Mouse (Mus musculus) retina, postnatal 1 day (tissue): Measurements from ENCODE around the gene Enpp3.
"Not testable (repeated sequence)": the region's sequence is repeated elsewhere in the genome, so short reads cannot be mapped to it uniquely, and the experiment has no call there.

Experiments used
- DNase-seq: peaks from one replicate; pipeline ENCODE4 v3.0.0-alpha.2; 2012

The Enpp3 gene

GRCm38 (mm10) chr10:24821990-24822676 is 20.5 kb downstream of the Enpp3 start:
- no peak for DNase-seq

- DNase-seq, result no peak
Observed at GRCm38 (mm10) chr10:24819526-24819925, 23.1 kb downstream of the Enpp3 start.

GRCm38 (mm10) chr10:24810639-24811038 is 32.0 kb downstream of the Enpp3 start:
- no peak for DNase-seq

DNA sequence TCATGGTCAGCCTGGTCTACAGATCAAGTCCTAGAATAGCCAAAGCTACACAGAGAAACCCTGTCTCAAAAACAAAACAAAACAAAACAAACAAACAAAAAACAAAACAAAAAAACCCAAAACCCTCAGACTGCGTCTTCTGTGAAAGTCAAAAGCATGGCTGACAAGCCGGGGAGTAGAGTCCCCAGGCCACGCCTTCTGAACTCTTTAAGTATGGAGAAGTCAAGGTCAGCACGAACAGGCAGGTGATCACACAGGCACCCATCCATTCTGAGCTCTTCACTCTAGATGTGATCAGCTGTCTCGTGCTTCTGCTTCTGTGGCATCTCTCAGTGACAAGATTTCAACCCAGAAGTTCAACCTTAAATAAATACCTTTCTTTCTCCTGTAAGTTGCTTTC is 35.9 kb downstream of the Enpp3 start:
- no peak for DNase-seq

- no peak for DNase-seq
Observed at GRCm38 (mm10) chr10:24805876-24806275, 36.7 kb downstream of the Enpp3 start.

DNA sequence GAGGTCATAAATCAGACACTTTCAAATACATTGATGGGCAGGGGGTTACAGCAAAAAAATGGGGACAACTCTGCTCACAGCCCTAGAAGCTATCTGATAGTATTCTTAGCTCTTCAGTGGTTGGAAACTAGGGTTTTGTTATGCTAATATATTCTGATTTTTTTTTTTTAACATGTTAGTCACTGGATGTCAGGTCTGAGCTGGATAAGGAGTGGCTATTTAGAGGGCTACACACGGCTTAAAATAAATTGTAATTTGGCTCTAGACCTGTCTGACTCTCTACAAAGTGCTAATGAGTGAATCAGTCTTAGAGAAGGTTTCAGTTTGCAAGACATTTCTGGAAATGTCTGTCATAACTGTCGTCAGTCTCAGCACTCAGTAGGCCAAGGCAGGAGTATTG is 37.5 kb downstream of the Enpp3 start:
- DNase-seq, result no peak

GRCm38 (mm10) chr10:24802742-24803244 is 39.8 kb downstream of the Enpp3 start:
- not testable (repeated sequence) for DNase-seq

GRCm38 (mm10) chr10:24801796-24802195 is 40.8 kb downstream of the Enpp3 start:
- no peak for DNase-seq

DNA sequence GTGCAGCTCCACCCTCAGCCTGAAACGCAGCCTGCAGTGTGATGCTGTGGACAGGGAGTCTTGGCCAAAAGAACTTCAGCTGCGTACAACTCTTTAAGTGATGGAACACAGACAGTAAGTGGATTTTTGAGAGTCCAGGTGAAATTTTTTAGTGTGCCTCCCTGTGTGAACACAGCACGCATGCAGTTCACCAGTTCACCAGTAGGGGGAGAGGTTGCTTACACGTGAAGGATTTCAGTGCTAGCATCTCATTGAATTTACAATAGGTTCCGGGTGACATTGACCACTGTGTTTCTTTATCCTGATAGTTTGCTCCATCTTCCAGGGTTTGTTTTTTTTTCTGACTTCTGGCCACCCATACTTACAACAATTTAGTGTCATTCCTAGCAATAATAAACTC is 45.4 kb downstream of the Enpp3 start:
- DNase-seq, result peak; percentile 68

DNA sequence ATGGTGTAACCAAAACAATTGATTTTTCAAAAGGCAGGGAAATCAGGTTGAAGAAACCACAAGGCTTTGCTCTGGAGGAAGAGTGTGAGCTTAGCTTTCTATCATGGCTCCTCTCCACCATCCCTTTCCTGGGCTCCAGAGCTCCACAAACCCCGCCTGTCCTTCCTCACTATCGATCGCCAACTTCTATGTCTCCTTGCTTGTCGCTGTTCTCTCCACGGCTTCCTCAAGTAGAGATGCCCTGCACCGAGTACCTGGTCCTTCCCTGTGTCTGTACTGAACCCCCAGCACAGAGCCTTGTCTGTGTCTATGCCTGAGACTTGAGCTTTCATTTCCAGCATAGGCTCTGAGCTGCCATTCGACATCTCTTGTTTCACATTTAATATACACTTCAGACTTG is 49.9 kb downstream of the Enpp3 start:
- no peak for DNase-seq

GRCm38 (mm10) chr10:24789747-24790545 is 52.7 kb downstream of the Enpp3 start:
- DNase-seq, result peak; percentile 40

DNA sequence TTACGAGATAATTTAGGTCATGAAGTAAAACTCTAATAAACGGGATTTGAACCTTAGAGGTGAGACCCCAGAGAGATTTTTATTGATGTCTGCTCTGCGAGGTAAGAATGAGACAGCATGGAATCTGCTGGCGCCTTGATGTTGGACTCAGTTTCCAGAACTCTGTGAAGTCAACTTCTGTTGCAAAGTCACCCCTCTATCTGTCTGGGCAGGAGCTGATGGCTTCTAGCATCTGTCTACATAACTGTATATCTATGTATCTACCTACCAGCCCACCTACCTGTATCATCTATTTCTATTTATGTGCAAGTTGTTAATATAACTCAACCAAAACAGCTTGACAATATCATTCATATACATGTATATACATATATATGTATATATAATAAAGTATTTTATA is 57.3 kb downstream of the Enpp3 start:
- no peak for DNase-seq

DNA sequence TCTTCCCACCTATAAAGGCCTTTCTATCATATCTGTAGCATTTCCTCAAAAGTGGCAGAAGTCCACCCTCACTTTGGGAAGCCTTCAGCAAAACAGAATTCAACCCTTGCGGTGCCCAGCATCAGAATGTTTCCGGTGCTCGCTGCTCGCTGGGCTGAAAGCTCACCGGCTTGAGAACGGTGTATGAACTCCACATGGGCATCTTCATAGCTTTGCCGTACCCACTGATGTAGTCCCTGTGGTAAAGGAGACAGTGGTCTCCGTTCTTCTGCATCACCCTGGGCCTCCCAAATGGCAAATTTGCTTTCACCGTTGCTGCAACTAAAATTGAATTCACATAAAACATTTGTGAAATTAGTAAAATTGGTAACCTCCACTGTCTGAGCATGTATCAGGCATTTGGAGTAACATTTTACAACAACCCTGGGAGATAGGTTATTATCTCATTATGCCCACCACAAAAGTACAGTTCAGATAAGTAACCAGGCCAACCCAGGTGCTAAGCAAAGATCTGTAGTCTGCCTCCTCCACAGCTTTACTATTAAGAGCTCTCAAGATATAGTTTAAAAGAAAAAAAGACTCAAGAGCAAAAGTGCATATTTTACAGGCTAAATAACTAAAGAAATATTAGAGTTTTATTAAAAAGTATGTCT is 57.9 kb downstream of the Enpp3 start:
- no peak for DNase-seq

- DNase-seq, result no peak
Observed at GRCm38 (mm10) chr10:24783946-24784345, 58.7 kb downstream of the Enpp3 start.

DNA sequence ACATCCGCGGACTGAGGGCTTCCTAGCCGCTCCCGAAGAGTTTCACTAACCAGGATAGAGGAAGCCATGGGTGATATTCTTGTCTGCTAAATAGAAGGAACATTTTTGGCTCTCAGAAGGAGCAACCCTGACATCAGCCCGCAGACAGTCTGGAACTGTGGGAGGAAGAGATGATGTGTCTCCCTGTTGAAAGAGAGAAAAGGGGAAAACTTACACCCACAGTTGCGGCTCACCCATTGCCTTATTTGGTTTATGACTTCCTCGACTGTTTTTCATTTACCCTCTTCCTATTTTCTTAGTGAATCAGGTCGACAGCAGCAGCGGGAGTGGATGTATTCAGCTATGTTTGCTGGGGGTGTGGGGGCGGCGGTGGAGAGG is 64.0 kb downstream of the Enpp3 start:
- DNase-seq, result no peak

DNA sequence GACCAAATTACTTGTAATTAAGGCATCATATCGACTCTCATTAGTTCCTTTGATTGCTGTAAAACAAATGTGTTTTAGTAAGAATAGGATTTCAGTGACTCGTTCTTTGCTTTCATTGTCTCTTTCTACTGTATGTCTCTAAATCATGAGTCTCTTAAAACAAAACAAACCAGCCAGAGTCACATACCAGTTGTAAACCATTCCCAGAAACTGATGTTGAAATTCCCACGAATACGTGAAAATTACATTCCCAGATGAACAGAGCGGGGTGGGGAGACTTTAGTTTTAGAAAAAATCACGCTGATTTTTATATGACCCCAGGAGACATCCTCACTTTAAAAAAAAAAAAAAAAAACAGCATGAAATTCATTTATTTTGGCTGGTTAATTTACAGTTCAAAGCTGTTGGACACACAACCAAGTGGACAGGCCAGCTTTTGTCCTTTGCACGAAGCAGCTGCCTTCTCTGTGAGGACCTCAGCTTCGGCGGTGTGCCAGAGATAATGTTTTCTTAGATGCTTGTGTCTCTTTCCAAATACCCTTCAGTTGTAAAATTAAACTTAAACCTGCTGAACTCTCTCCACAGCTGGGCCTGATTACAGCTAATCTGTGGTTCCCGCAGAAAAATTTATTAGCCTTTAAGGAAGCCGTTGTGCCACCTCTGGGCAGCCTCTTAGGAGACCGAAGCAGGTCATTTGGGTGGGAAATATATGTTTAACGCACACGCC is 64.5 kb downstream of the Enpp3 start:
- DNase-seq, result no peak

DNA sequence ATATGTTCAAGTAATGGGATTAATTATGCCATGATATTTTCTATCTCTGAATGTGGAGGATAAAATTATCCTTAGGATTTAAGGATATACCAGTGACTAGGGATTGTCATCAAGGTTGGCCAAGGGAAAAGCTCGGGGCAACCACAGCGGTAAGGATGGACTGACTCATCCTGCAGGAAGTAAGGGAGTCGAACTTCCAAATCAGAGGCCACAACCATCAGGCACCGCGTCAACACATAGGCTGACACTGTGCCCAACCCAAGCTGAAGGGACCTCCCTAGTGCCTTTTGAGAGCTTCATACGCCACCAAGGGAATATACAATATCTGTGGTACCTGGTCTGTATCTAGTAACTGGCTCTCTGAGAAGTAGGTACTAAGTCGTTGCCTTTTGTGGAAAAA is 73.1 kb downstream of the Enpp3 start:
- no peak for DNase-seq

DNA sequence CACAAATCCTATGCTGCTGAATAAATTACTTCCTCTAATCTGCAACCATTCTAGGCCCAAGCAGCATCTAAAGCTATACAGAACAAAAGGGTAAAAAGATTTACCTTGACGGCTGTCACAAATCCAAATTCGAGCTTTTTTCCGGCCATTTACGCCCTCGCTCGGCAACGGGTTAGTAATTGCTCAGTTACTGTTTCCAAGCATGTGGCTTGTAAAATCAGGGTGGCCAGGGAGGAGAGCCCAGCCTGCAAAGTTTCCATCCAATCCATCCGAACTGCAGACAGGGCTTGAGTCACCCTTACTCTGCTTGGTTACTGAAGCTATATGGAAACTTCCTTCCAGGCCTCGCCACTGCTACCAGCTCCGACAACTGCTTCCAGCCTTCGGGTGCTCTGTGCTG is 74.9 kb downstream of the Enpp3 start:
- no peak for DNase-seq

- no peak for DNase-seq
Observed at GRCm38 (mm10) chr10:24766061-24766460, 76.6 kb downstream of the Enpp3 start.

DNA sequence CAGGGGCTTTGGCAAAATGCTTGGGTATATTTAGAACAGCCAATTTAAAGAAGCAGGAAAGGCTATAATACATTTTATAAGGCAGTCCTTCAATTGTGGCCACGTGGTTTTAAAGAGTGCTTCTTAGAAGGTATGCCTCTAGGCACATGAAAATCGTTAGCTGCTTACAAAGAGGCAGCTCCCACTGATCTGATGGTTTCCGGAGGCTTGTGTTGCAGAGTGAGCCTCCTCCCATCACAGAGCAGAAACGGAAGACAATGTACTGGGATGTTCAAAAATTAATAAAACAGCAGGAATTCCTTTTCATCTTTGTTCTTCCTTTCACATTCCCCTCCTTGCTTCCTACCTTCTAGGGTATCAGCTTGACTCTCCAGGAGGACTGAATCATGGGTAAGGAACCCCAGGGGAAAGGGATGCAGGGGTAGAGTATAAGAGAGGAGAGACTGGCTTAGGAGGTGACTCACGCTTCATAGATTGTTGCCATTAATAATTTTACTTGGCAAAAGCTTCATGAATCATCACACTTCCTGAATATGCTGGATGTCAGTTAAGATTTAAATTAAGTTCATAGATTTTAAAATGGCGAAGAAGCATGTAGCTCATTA is 77.4 kb downstream of the Enpp3 start:
- DNase-seq, result no peak

DNA sequence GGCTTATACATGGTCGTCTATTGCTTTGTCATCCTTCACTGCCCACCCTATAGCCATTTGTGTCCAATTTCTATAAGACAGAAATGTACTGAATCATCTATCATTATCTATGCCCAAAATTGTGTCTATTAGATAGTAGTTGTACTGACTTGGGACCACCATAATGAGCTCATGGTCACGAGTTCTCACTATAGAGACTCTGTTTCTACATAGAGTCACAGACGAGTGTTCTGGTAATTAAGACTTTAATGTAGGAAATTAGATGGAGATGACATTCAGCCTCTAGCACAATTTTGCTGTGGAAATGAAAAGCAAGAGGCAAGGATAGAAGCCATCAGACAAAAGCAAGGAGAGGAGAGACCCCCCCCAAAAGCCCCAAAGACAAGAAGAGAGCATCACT is 78.0 kb downstream of the Enpp3 start:
- no peak for DNase-seq

GRCm38 (mm10) chr10:24763257-24763656 is 79.4 kb downstream of the Enpp3 start:
- DNase-seq, result no peak
